Mouse (Mus musculus) limb, embryonic 11.5 days (tissue): ENCODE data around the gene Osbpl6. TPM values are rescaled to one million over a fixed set of nuclear protein-coding genes. Genes with fewer than 3 reads are reported as not detected.

ENCODE experiments used
- microRNA-seq: library from miRNA; unstranded; fragments of <30 nt; microRNA quantifications from one replicate; pipeline ENCODE4, GENCODE M21; 2016
- polyA plus RNA-seq: library from polyadenylated mRNA; unstranded; fragments of >200 nt; fragmentation: Nextera tagmentation; extraction: Ambion mirVana; gene quantifications from 2 replicates; pipeline ENCODE4 v1.2.1, GENCODE M21; 2014

The Osbpl6 gene
- polyA plus RNA-seq, 1 experiment from 2014 or later, result 15.3 TPM

Small RNA genes lying within 50 kb of the gene (microRNA-seq; reads per million reads assigned to microRNA genes)
- not detected for gene Gm23164

Other genes with a start within 250 kb of the Osbpl6 start
- 0.31 and 0.52 TPM in 2 replicates for gene Pde11a, start 67.7 kb upstream of the Osbpl6 start, polyA plus RNA-seq
- gene Cyct, start 46.1 kb upstream of the Osbpl6 start, polyA plus RNA-seq, result not detected in 2 replicates
- gene Rbm45, start 36.5 kb upstream of the Osbpl6 start, polyA plus RNA-seq, result 16.3 and 16.8 TPM in 2 replicates
- 99.7 and 100 TPM in 2 replicates for gene Prkra, start 241.5 kb downstream of the Osbpl6 start, polyA plus RNA-seq
- gene Pjvk, start 242.0 kb downstream of the Osbpl6 start, polyA plus RNA-seq, result 0.48 and 0.92 TPM in 2 replicates